Mouse (Mus musculus) neural tube, embryonic 14.5 days (tissue): Measurements from ENCODE around the gene Dnajb5. TPM values are rescaled to one million over a fixed set of nuclear protein-coding genes. Genes with fewer than 3 reads are reported as not detected.

Experiments
- ATAC-seq: fragments of 200-750 bp; cut with Nextera tagmentation; 2 replicates; pipeline ENCODE4 v1.8.0; 2017; ENCODE audit warnings: low read depth, mild to moderate bottlenecking, moderate TSS enrichment, moderate library complexity
- H3K27ac ChIP-seq: fragments of 300-500 bp; sonication (generic); 2 replicates; pipeline ENCODE4 v1.5.1; 2014; ENCODE audit warnings: low read depth, mild to moderate bottlenecking, control low read depth, low read length, moderate library complexity, mixed read lengths
- H3K27me3 ChIP-seq: fragments of 300-500 bp; sonication (generic); 2 replicates; pipeline ENCODE4 v1.6.1; 2014; ENCODE audit warnings: low read length; ENCODE audit not compliant: control insufficient read depth, insufficient read depth
- H3K36me3 ChIP-seq: fragments of 300-500 bp; sonication (generic); 2 replicates; pipeline ENCODE4 v1.6.1; 2014; ENCODE audit warnings: low read length, mixed read lengths; ENCODE audit not compliant: control insufficient read depth, insufficient read depth
- H3K4me1 ChIP-seq: fragments of 300-500 bp; sonication (generic); 2 replicates; pipeline ENCODE4 v1.6.1; 2014; ENCODE audit warnings: low read length; ENCODE audit not compliant: control insufficient read depth, insufficient read depth
- H3K4me2 ChIP-seq: fragments of 300-500 bp; sonication (generic); 2 replicates; pipeline ENCODE4 v1.6.1; 2014; ENCODE audit warnings: mild to moderate bottlenecking, low read depth, low read length, control low read depth
- H3K4me3 ChIP-seq: fragments of 300-500 bp; sonication (generic); 2 replicates; pipeline ENCODE4 v1.5.1; 2014; ENCODE audit warnings: low read depth, low read length, control low read depth, mixed read lengths
- H3K9ac ChIP-seq: fragments of 300-500 bp; sonication (generic); replicated peaks from 2 replicates; pipeline ENCODE4 v1.6.1; 2014; ENCODE audit warnings: low read depth, mild to moderate bottlenecking, control low read depth, low read length, mixed read lengths
- H3K9me3 ChIP-seq: fragments of 300-500 bp; sonication (generic); 2 replicates; pipeline ENCODE4 v1.6.1; 2016; ENCODE audit warnings: low read length; ENCODE audit not compliant: control insufficient read depth
- WGBS: fragments of 180-500 bp; shearing (Covaris S2); extraction: QIAGEN DNeasy Blood & Tissue Kit; methylation state at CpG from one replicate; pipeline ENCODE4 v1.1.7; 2014; 5-methylcytosine and 5-hydroxymethylcytosine counted together
- polyA plus RNA-seq: library from polyadenylated mRNA; unstranded; fragments of >200 nt; fragmentation: Nextera tagmentation; extraction: Ambion mirVana; gene quantifications from 2 replicates; pipeline ENCODE4 v1.2.1, GENCODE M21; 2014

Dnajb5 gene
- 44.1 and 44.7 TPM in 2 replicates for polyA plus RNA-seq

- Histone ChIP-seq H3K4me3 (peak within 1 kb of the TSS; percentile 78), H3K4me1 (peaks cover 62% of the 10 kb centered on the region), H3K36me3 (peaks cover 6% of the 10 kb centered on the region), H3K9me3 (no peaks in the 10 kb centered on the region), H3K4me2 (peak within 1 kb of the TSS; percentile 98), H3K9ac (peak within 1 kb of the TSS; percentile 98), H3K27ac (peak within 1 kb of the TSS; percentile 97), H3K27me3 (no peaks in the 10 kb centered on the region)
- under 1% methylated on average over 35 of the region's 39 CpGs for WGBS
- ATAC-seq = peak; percentile 94
Observed at GRCm38 (mm10) chr4:42949676-42950051, at the start of gene Dnajb5. TSS of gene Dnajb5 (plus strand) at chr4:42949814.

- Histone ChIP-seq H3K4me1 (no peaks in the 10 kb centered on the region), H3K27me3 (no peaks in the 10 kb centered on the region), H3K4me3 (no peak overlapping the region), H3K4me2 (no peak overlapping the region), H3K9me3 (no peaks in the 10 kb centered on the region), H3K36me3 (no peaks in the 10 kb centered on the region), H3K9ac (no peak overlapping the region), H3K27ac (no peak overlapping the region)
- no peak for ATAC-seq
- 71% methylated on average over 5 of the region's 5 CpGs for WGBS
Observed at GRCm38 (mm10) chr4:42900878-42901277, 48.7 kb upstream of the Dnajb5 start.

GRCm38 (mm10) chr4:42902174-42902573 lies 47.4 kb upstream of the Dnajb5 start:
- no peak overlapping the region for H3K27ac ChIP-seq
- no peaks in the 10 kb centered on the region for H3K4me1 ChIP-seq
- H3K27me3 ChIP-seq = no peaks in the 10 kb centered on the region
- no peak overlapping the region for H3K4me2 ChIP-seq
- H3K9ac ChIP-seq = no peak overlapping the region
- no peaks in the 10 kb centered on the region for H3K9me3 ChIP-seq
- 65% methylated on average over 9 of the region's 9 CpGs for WGBS
- H3K36me3 ChIP-seq = no peaks in the 10 kb centered on the region
- H3K4me3 ChIP-seq = no peak overlapping the region
- no peak for ATAC-seq

- no peak for ATAC-seq
- Histone ChIP-seq H3K27me3 (no peaks in the 10 kb centered on the region), H3K4me1 (no peaks in the 10 kb centered on the region), H3K9me3 (no peaks in the 10 kb centered on the region), H3K9ac (no peak overlapping the region), H3K4me2 (no peak overlapping the region), H3K36me3 (no peaks in the 10 kb centered on the region), H3K27ac (no peak overlapping the region), H3K4me3 (no peak overlapping the region)
- 86% methylated on average over 5 of the region's 5 CpGs for WGBS
Observed at GRCm38 (mm10) chr4:42902730-42903129, 46.9 kb upstream of the Dnajb5 start.

- H3K9ac ChIP-seq = no peak overlapping the region
Observed at GRCm38 (mm10) chr4:42903942-42904341, 45.7 kb upstream of the Dnajb5 start.

GRCm38 (mm10) chr4:42904523-42904922 lies 45.1 kb upstream of the Dnajb5 start:
- Histone ChIP-seq H3K4me1 (no peaks in the 10 kb centered on the region), H3K36me3 (no peaks in the 10 kb centered on the region), H3K4me2 (no peak overlapping the region), H3K27ac (no peak overlapping the region), H3K27me3 (no peaks in the 10 kb centered on the region), H3K4me3 (no peak overlapping the region), H3K9ac (no peak overlapping the region), H3K9me3 (no peaks in the 10 kb centered on the region)
- ATAC-seq = no peak
- 88% methylated on average over 3 of the region's 3 CpGs for WGBS

More at GRCm38 (mm10) chr4:42903942-42904341, 45.7 kb upstream of the Dnajb5 start:
- H3K36me3 ChIP-seq = no peaks in the 10 kb centered on the region
- H3K27me3 ChIP-seq = no peaks in the 10 kb centered on the region
- H3K4me2 ChIP-seq = no peak overlapping the region
- H3K9me3 ChIP-seq = no peaks in the 10 kb centered on the region
- H3K27ac ChIP-seq = no peak overlapping the region
- WGBS = 83% methylated on average over 1 of the region's 1 CpGs
- no peaks in the 10 kb centered on the region for H3K4me1 ChIP-seq
- no peak for ATAC-seq
- H3K4me3 ChIP-seq = no peak overlapping the region

GRCm38 (mm10) chr4:42904966-42905365 lies 44.6 kb upstream of the Dnajb5 start:
- H3K4me1 ChIP-seq = no peaks in the 10 kb centered on the region
- no peak overlapping the region for H3K9ac ChIP-seq
- no peak overlapping the region for H3K4me3 ChIP-seq
- H3K27me3 ChIP-seq = no peaks in the 10 kb centered on the region
- 72% methylated on average over 6 of the region's 6 CpGs for WGBS
- no peak for ATAC-seq
- no peaks in the 10 kb centered on the region for H3K9me3 ChIP-seq
- H3K36me3 ChIP-seq = no peaks in the 10 kb centered on the region
- no peak overlapping the region for H3K27ac ChIP-seq
- H3K4me2 ChIP-seq = no peak overlapping the region

GRCm38 (mm10) chr4:42913391-42913790 lies 36.2 kb upstream of the Dnajb5 start:
- Histone ChIP-seq H3K9ac (no peak overlapping the region), H3K4me2 (no peak overlapping the region), H3K9me3 (no peaks in the 10 kb centered on the region), H3K4me3 (no peak overlapping the region), H3K4me1 (peaks cover 6% of the 10 kb centered on the region; the same call in 1 of the 2 replicates), H3K27ac (no peak overlapping the region), H3K27me3 (peaks cover 7% of the 10 kb centered on the region; the same call in 1 of the 2 replicates), H3K36me3 (no peaks in the 10 kb centered on the region)
- 50% methylated on average over 10 of the region's 10 CpGs for WGBS
- ATAC-seq = no peak

GRCm38 (mm10) chr4:42915311-42915710 lies 34.3 kb upstream of the Dnajb5 start:
- Histone ChIP-seq H3K27me3 (peaks cover 8% of the 10 kb centered on the region; the same call in 1 of the 2 replicates), H3K4me2 (no peak overlapping the region), H3K4me1 (peaks cover 6% of the 10 kb centered on the region; the same call in 1 of the 2 replicates), H3K9ac (no peak overlapping the region), H3K36me3 (no peaks in the 10 kb centered on the region), H3K9me3 (no peaks in the 10 kb centered on the region), H3K27ac (no peak overlapping the region), H3K4me3 (no peak overlapping the region)
- 84% methylated on average over 12 of the region's 12 CpGs for WGBS
- no peak for ATAC-seq
